Mouse (Mus musculus) limb, embryonic 10.5 days (tissue): ENCODE measurements around the gene Vcpkmt. TPM values are rescaled to one million over a fixed set of nuclear protein-coding genes. Genes with fewer than 3 reads are reported as not detected.
"Not testable (repeated sequence)": the region's sequence is repeated elsewhere in the genome, so short reads cannot be mapped to it uniquely, and the experiment has no call there.

Source experiments
- DNase-seq: peaks from one replicate; pipeline ENCODE4 v3.0.0-alpha.2; 2017; ENCODE audit warnings: low spot score
- H3K27ac ChIP-seq: fragments of 300-500 bp; sonication (generic); 2 replicates; pipeline ENCODE4 v1.5.1; 2016; ENCODE audit warnings: mild to moderate bottlenecking
- H3K27me3 ChIP-seq: fragments of 300-500 bp; sonication (generic); 2 replicates; pipeline ENCODE4 v1.6.1; 2016; ENCODE audit warnings: low read depth, mild to moderate bottlenecking; ENCODE audit not compliant: poor library complexity, severe bottlenecking
- H3K36me3 ChIP-seq: fragments of 300-500 bp; sonication (generic); 2 replicates; pipeline ENCODE4 v1.6.1; 2016; ENCODE audit warnings: mild to moderate bottlenecking, moderate library complexity
- H3K4me1 ChIP-seq: fragments of 300-500 bp; sonication (generic); 2 replicates; pipeline ENCODE4 v1.6.1; 2016
- H3K4me3 ChIP-seq: fragments of 300-500 bp; sonication (generic); 2 replicates; pipeline ENCODE4 v1.5.1; 2016; ENCODE audit warnings: mild to moderate bottlenecking, moderate library complexity
- H3K9me3 ChIP-seq: fragments of 300-500 bp; sonication (generic); replicated peaks from 2 replicates; pipeline ENCODE4 v1.6.1; 2016; ENCODE audit warnings: mild to moderate bottlenecking
- WGBS: fragments of 180-500 bp; shearing (Covaris S2); methylation state at CpG from one replicate; pipeline ENCODE4 v1.1.7; 2016; 5-methylcytosine and 5-hydroxymethylcytosine counted together
- polyA plus RNA-seq: library from polyadenylated mRNA; unstranded; fragments of >200 nt; fragmentation: Nextera tagmentation; extraction: Ambion mirVana; gene quantifications from 2 replicates; pipeline ENCODE4 v1.2.1, GENCODE M21; 2016

Vcpkmt gene
- polyA plus RNA-seq = 37.0 and 40.3 TPM in 2 replicates

- H3K27me3 ChIP-seq = no peaks in the 10 kb centered on the region
- H3K36me3 ChIP-seq = peaks cover 63% of the 10 kb centered on the region
- no peaks in the 10 kb centered on the region for H3K9me3 ChIP-seq
- peaks cover 16% of the 10 kb centered on the region for H3K4me1 ChIP-seq
- peak; percentile 91 for DNase-seq
- peak within 1 kb of the TSS; percentile 69 for H3K4me3 ChIP-seq
- H3K27ac ChIP-seq = peak within 1 kb of the TSS; percentile 89
- WGBS = under 1% methylated on average over 56 of the region's 56 CpGs
Observed at GRCm38 (mm10) chr12:69582613-69583269, at the start of gene Vcpkmt. Gene Vcpkmt, minus strand, starts transcription at chr12:69583028.

DNA sequence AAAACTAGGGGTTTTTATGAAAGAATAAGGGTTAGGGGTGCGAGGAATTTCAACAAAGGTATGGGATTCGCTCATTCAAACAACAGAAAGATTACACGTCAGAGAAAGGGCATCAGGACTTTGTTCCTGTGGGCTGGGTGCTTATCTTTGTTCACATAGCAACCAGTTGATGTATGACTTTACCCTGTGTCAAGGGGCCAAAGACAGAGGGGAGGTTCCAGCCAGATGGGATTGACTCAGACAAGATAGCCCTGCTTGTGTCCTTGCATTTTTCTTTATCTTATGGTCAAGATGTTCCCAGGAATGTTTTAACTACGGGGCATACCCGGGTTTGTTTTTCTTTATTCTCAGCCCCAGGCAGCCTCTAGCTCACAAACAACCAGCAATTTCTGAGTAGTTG lies 35.8 kb upstream of the Vcpkmt start:
- H3K4me3 ChIP-seq, H3K27me3 ChIP-seq, DNase-seq, H3K4me1 ChIP-seq, H3K9me3 ChIP-seq, H3K27ac ChIP-seq: not testable (repeated sequence)
- WGBS = 91% methylated on average over 5 of the region's 5 CpGs
- peaks cover 58% of the 10 kb centered on the region for H3K36me3 ChIP-seq

DNA sequence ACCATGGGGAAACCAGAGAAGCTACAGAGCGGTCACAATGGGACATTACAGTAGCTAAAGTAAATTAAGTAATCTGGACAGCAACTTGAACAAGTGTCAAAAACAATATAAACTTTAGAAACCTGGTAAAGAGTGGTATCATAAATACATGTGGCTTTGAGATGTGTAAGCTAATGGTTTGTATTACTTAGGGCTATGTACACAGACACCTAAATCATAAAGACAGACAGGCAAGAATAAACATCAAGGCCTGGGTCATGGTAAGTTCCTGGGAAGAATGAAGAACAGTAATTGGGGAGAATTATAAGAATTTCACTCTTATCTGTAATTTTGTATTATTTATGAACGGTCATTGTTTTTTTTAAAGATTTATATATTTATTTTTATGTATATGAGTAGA lies 21.5 kb upstream of the Vcpkmt start:
- Histone ChIP-seq H3K9me3 (no peaks in the 10 kb centered on the region), H3K27ac (no peak overlapping the region), H3K36me3 (peaks cover 61% of the 10 kb centered on the region), H3K4me3 (no peak overlapping the region), H3K4me1 (no peaks in the 10 kb centered on the region), H3K27me3 (no peaks in the 10 kb centered on the region)
- DNase-seq = no peak
- 97% methylated on average over 2 of the region's 2 CpGs for WGBS

- Histone ChIP-seq H3K9me3 (no peaks in the 10 kb centered on the region), H3K27ac (no peak overlapping the region), H3K4me1 (no peaks in the 10 kb centered on the region), H3K36me3 (peaks cover 29% of the 10 kb centered on the region), H3K4me3 (no peak overlapping the region), H3K27me3 (no peaks in the 10 kb centered on the region)
- WGBS = 93% methylated on average over 4 of the region's 4 CpGs
- no peak for DNase-seq
Observed at GRCm38 (mm10) chr12:69597446-69597845, 14.6 kb upstream of the Vcpkmt start.

- DNase-seq = no peak
- WGBS = 91% methylated on average over 5 of the region's 5 CpGs
- Histone ChIP-seq H3K27ac (no peak overlapping the region), H3K4me1 (no peaks in the 10 kb centered on the region), H3K9me3 (no peaks in the 10 kb centered on the region), H3K4me3 (no peak overlapping the region), H3K36me3 (peaks cover 51% of the 10 kb centered on the region), H3K27me3 (no peaks in the 10 kb centered on the region)
Observed at GRCm38 (mm10) chr12:69593130-69593529, 10.3 kb upstream of the Vcpkmt start.

DNA sequence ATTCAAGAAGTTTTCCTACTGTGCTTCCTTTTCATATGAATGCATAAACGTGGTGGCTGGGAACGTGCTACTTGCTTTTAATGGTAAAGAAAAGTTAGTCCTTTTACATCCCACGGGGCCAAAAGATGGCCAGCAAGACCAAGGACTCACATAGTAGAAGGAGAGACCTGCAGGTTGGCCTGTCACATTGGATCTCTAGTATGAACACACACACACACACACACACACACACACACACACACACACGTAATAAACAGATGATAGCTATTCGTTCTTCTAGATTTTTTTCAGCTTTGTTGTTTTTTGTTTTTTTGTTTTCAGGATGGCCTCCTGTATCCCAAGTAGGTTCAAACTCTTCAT lies 422 bp upstream of the Vcpkmt start:
- Histone ChIP-seq H3K36me3 (peaks cover 63% of the 10 kb centered on the region), H3K27me3 (no peaks in the 10 kb centered on the region), H3K4me1 (peaks cover 16% of the 10 kb centered on the region), H3K27ac (peak overlapping the region; percentile 89), H3K9me3 (no peaks in the 10 kb centered on the region), H3K4me3 (peak overlapping the region; percentile 69)
- WGBS = 50% methylated on average over 5 of the region's 5 CpGs
- DNase-seq = no peak

DNA sequence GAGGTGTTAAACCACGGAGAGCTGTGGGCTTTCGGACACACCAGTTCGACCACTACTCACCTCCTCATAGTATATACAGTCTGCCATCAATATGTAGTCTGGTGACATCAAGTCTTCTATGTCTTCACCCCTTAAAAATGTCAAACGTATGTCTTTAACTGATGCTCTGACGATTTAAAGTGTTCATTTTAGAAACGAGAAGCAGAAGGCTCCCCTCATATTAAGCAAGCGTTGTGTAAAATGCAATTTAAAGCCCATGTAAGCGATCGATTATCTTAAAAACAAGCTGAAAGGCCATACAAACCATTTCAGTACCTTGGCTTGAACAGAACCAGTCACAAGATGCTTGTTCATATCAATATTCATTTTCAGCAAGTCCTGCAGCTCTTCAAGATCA lies 614 bp downstream of the Vcpkmt start:
- Histone ChIP-seq H3K4me3 (peak overlapping the region; percentile 69), H3K27me3 (no peaks in the 10 kb centered on the region), H3K27ac (peak overlapping the region; percentile 89), H3K9me3 (no peaks in the 10 kb centered on the region), H3K36me3 (peaks cover 63% of the 10 kb centered on the region), H3K4me1 (peaks cover 16% of the 10 kb centered on the region)
- 34% methylated on average over 9 of the region's 9 CpGs for WGBS
- DNase-seq = no peak

- WGBS = 91% methylated on average over 5 of the region's 5 CpGs
- Histone ChIP-seq H3K4me1 (peaks cover 16% of the 10 kb centered on the region), H3K36me3 (peaks cover 56% of the 10 kb centered on the region), H3K27ac (no peak overlapping the region), H3K27me3 (no peaks in the 10 kb centered on the region), H3K9me3 (no peaks in the 10 kb centered on the region), H3K4me3 (no peak overlapping the region)
- DNase-seq = no peak
Observed at GRCm38 (mm10) chr12:69579623-69580022, 3.2 kb downstream of the Vcpkmt start.

GRCm38 (mm10) chr12:69576120-69576627 lies 6.7 kb downstream of the Vcpkmt start:
- WGBS = 90% methylated on average over 9 of the region's 9 CpGs

GRCm38 (mm10) chr12:69573916-69574881 lies 8.6 kb downstream of the Vcpkmt start:
- peak overlapping the region; percentile 30; the same call in 1 of the 2 replicates for H3K27ac ChIP-seq
- 0 out of 2 replicates have a peak overlapping the region, but pooled peaks have one; percentile 24 for H3K4me3 ChIP-seq
- peaks cover 7% of the 10 kb centered on the region for H3K4me1 ChIP-seq
- peak; percentile 64 for DNase-seq
- no peaks in the 10 kb centered on the region for H3K27me3 ChIP-seq
- no peaks in the 10 kb centered on the region for H3K9me3 ChIP-seq
- H3K36me3 ChIP-seq = peaks cover 38% of the 10 kb centered on the region
- 34% methylated on average over 17 of the region's 17 CpGs for WGBS

More at GRCm38 (mm10) chr12:69576120-69576627, 6.7 kb downstream of the Vcpkmt start:
- peaks cover 7% of the 10 kb centered on the region for H3K4me1 ChIP-seq
- H3K36me3 ChIP-seq = peaks cover 52% of the 10 kb centered on the region
- H3K9me3 ChIP-seq = no peaks in the 10 kb centered on the region
- DNase-seq = no peak
- H3K4me3 ChIP-seq = no peak overlapping the region
- no peaks in the 10 kb centered on the region for H3K27me3 ChIP-seq
- no peak overlapping the region for H3K27ac ChIP-seq

DNA sequence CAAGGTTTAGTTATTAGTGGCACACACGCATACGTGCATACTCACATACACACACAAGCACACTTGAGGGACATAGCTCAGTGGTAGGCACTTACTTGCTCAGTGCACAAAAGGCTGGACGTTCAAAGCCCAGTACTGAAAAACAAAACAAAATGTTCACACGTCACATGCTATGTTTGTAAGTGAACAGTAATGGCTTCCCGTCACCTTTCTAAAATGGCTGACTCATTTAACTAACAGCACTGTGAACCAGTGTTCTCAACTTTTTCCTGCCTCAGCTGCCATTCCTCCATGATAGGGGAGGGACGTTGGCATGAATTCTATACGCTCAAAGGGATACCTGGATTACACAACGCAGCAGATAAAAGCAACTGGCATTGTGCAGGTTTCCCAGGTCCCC lies 9.6 kb downstream of the Vcpkmt start:
- Histone ChIP-seq H3K27me3 (no peaks in the 10 kb centered on the region), H3K27ac (no peak overlapping the region)

DNA sequence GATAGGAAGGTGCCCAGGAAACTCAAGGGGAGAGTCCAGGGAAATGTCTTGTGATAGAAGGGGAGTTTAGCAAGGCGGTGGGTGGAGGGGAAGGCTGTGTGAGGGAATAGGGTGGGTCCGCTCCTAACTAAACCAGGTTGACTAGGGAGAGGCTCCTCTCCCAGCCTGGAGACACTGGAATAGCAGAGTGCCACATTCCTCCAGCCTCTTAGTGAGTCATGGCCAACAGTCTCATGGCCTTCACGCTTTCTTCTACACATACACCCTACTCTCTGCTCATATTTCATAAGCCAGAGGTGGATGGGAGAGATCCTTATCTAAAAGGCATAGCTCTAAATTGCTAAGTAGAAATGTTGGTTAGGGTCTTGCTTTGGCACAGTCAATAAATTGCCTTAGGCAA lies 12.9 kb downstream of the Vcpkmt start:
- Histone ChIP-seq H3K36me3 (no peaks in the 10 kb centered on the region), H3K4me1 (peaks cover 7% of the 10 kb centered on the region), H3K27me3 (no peaks in the 10 kb centered on the region), H3K27ac (no peak overlapping the region), H3K9me3 (no peaks in the 10 kb centered on the region), H3K4me3 (no peak overlapping the region)
- 96% methylated on average over 3 of the region's 3 CpGs for WGBS
- no peak for DNase-seq

More for the DNA sequence above, 9.6 kb downstream of the Vcpkmt start:
- DNase-seq = no peak
- no peak overlapping the region for H3K4me3 ChIP-seq
- no peaks in the 10 kb centered on the region for H3K9me3 ChIP-seq
- peaks cover 7% of the 10 kb centered on the region for H3K4me1 ChIP-seq
- H3K36me3 ChIP-seq = peaks cover 29% of the 10 kb centered on the region
- WGBS = 95% methylated on average over 8 of the region's 8 CpGs

GRCm38 (mm10) chr12:69568266-69568665 lies 14.6 kb downstream of the Vcpkmt start:
- H3K36me3 ChIP-seq = no peaks in the 10 kb centered on the region
- DNase-seq = no peak
- H3K9me3 ChIP-seq = no peaks in the 10 kb centered on the region
- no peaks in the 10 kb centered on the region for H3K4me1 ChIP-seq
- H3K4me3 ChIP-seq = no peak overlapping the region
- WGBS = 84% methylated on average over 3 of the region's 3 CpGs
- H3K27me3 ChIP-seq = no peaks in the 10 kb centered on the region
- no peak overlapping the region for H3K27ac ChIP-seq
